Mouse (Mus musculus): ENCODE data around the gene Dnase2a.

The Dnase2a gene

GRCm38 (mm10) chr8:84963952-84964351 is 55.6 kb downstream of the Dnase2a start:
- in situ Hi-C loops (cut with MboI; ENCODE audit: unreplicated experiment in 2 of 2) = loop anchor here (5.0 to 25.0 kb wide), 4 partner anchors 37 to 1623 kb away; partner anchors contain the start of genes Calr (in 2 of the 2), Rad23a (in 2 of the 2) and Abcc12 (in 1 of the 2)

GRCm38 (mm10) chr8:84965731-84966291 is 57.5 kb downstream of the Dnase2a start:
- in situ Hi-C loops (cut with MboI; ENCODE audit: unreplicated experiment in 2 of 2) = loop anchor here (5.0 to 25.0 kb wide), 4 partner anchors 61 to 1621 kb away; partner anchors contain the start of genes Calr (in 2 of the 2), Rad23a (in 2 of the 2), Abcc12 (in 1 of the 2) and Asna1 (in 1 of the 2)

- in situ Hi-C loops (cut with MboI; ENCODE audit: unreplicated experiment in 2 of 2) = loop anchor here (5.0 to 25.0 kb wide), 4 partner anchors 61 to 1621 kb away; partner anchors contain the start of genes Calr (in 2 of the 2), Rad23a (in 2 of the 2), Abcc12 (in 1 of the 2) and Asna1 (in 1 of the 2)
Observed at GRCm38 (mm10) chr8:84966603-84967002, 58.2 kb downstream of the Dnase2a start.

- in situ Hi-C loops (cut with MboI; ENCODE audit: unreplicated experiment in 2 of 2) = loop anchor here (5.0 to 25.0 kb wide), 4 partner anchors 60 to 1620 kb away; partner anchors contain the start of genes Calr (in 2 of the 2), Rad23a (in 2 of the 2), Abcc12 (in 1 of the 2) and Asna1 (in 1 of the 2)
Observed at GRCm38 (mm10) chr8:84967532-84968304, 59.4 kb downstream of the Dnase2a start.

GRCm38 (mm10) chr8:84968650-84969049 is 60.3 kb downstream of the Dnase2a start:
- in situ Hi-C loops (cut with MboI; ENCODE audit: unreplicated experiment in 2 of 2) = loop anchor here (5.0 to 25.0 kb wide), 4 partner anchors 59 to 1619 kb away; partner anchors contain the start of genes Calr (in 2 of the 2), Rad23a (in 2 of the 2), Abcc12 (in 1 of the 2) and Asna1 (in 1 of the 2)

GRCm38 (mm10) chr8:84969241-84970134 is 61.1 kb downstream of the Dnase2a start, which contains the start of the genes Gm49661, Prdx2 and Rnaseh2a:
Gm49661 (minus strand) TSS chr8:84969433.
Prdx2 (plus strand) TSS chr8:84969587.
Rnaseh2a (minus strand) TSS chr8:84969767.
- in situ Hi-C loops (cut with MboI; ENCODE audit: unreplicated experiment in 2 of 2) = loop anchor here (5.0 to 25.0 kb wide), 9 partner anchors 55 to 1618 kb away; partner anchors contain the start of genes Asna1 (in 2 of the 2), Calr (in 2 of the 2), Rad23a (in 2 of the 2) and Trir (in 2 of the 2)

GRCm38 (mm10) chr8:84970135-84970790 is 61.9 kb downstream of the Dnase2a start:
- in situ Hi-C loops (cut with MboI; ENCODE audit: unreplicated experiment in 2 of 2) = loop anchor here (5.0 to 25.0 kb wide), 7 partner anchors 55 to 1617 kb away; partner anchors contain the start of genes Abcc12 (in 1 of the 2), Asna1 (in 1 of the 2) and Trir (in 1 of the 2)

- in situ Hi-C loops (cut with MboI; ENCODE audit: unreplicated experiment in 2 of 2) = loop anchor here (5.0 to 25.0 kb wide), 7 partner anchors 54 to 1616 kb away; partner anchors contain the start of genes Abcc12 (in 1 of the 2), Asna1 (in 1 of the 2) and Trir (in 1 of the 2)
Observed at GRCm38 (mm10) chr8:84970913-84971312, 62.6 kb downstream of the Dnase2a start.
